Mouse (Mus musculus): Measurements from ENCODE around the gene Sass6. TPM values are rescaled to one million over a fixed set of nuclear protein-coding genes. Genes with fewer than 3 reads are reported as not detected.

Gene Sass6
- total RNA-seq (2023): 10 to 100 TPM; 21.8 to 23.9 TPM

DNA sequence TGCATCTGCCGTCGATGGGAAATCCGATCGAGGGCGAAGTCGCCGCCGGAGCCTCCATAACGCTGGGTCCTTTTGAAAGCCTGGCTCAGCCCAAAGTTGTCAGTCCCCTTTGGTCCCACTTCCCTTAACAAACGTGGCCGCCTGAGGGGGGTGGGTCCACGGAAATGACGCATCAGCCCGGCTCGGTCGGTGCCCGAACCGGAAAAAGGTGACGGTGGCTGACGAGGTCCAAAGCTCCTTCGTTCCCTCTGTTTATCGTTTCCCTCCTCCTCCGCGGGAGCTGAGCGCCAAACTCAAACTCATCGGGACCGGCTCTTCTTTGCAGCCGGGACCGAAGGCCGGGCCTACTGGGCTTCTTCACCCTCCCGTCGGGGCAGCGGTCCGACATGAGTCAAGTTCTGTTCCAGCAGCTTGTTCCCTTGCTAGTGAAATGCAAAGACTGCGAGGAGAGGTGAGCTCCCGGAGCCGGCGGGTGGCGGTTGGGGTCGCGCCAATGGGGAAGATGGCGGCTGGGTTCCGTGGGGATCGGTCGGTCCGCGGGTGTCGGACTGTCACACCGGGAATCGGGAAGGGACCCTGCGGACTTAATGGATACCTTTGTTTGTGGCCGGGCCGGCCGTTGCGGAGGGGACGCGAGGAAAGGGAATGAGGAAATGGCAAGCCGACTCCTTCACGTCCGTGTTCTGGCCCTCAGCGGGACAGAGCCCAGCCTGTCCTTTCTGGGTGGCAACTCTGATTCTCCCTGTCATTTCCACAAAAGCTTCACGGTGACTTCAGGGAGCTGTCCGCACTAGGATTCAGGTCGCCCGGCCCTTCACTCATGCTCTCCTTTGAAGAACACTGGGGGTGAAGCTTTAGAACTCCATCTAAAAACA is at the start of gene Sass6:
Sass6 (plus strand) TSS at position 255 of the 875 bp plus-strand sequence.

DNA sequence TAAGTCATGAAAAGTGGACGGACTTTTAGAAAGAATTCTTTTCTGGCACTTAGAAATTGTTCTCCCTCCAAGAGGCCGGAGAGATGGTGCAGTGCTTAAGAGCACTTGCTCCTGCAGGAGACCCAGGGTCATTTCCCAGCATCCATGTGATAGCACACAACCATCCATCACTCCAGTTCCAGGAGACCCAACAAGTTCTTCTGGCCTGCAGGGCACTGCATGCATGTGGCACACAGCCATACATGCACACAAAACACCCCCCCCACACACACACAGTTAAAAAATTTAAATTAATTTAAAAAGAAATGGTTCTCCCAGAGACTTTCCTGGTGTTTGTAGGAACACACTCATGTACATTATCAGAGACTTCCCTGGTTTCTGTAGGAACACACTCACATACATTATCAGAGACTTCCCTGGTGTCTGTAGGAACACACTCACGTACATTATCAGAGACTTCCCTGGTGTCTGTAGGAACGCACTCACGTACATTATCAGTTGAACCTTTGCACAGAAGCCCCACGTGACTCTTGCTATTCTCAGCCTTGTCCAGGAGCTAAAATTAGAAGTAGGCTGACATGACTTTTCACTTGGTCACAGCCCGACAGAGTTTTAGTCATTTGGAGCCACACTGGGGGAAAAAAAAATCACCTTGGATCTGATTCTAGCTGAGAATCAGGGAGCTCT is 32.2 kb upstream of the Sass6 start, which contains the start of gene Lrrc39:
Lrrc39 (plus strand) TSS at position 566 of the 687 bp plus-strand sequence.

GRCm38 (mm10) chr3:116614295-116614892 is 19.6 kb downstream of the Sass6 start, which contains the start of gene Trmt13:
Trmt13 (minus strand) TSS chr3:116614587.

DNA sequence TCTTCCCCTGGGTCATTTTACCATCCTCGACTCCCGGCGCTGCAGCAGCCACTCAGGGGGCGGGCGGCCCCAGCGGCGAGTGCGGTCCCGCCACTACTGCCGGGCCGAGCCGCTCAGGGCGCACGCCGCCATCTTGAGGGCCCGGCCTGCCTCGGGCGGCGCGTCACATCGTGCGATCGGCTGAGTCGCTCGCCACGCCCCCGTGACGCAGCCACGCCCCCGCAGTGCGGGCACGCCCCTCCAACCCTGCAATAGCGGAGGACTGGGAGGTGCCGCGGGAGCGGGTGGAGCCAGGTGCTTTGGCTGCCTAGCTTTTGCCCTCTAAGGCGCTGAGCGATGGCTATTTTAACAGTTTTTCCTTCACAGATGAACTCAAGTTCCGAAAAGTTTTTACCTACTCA is 67.7 kb downstream of the Sass6 start, which contains the start of gene Mfsd14a:
Mfsd14a (minus strand) TSS at position 215 of the 401 bp plus-strand sequence.

Other genes starting within 250 kb of the Sass6 start
- 10 to 100 TPM; 34.4 to 44.1 TPM for gene Cdc14a, start 170.9 kb upstream of the Sass6 start, total RNA-seq (2023)
- gene Rtca, start 86.8 kb upstream of the Sass6 start, total RNA-seq (2023): 10 to 100 TPM; 20.5 to 20.9 TPM
- gene Dbt, start 81.9 kb upstream of the Sass6 start, total RNA-seq (2023): 1 to 10 TPM; 6.7 to 6.8 TPM
- gene Lrrc39, start 32.0 kb upstream of the Sass6 start, total RNA-seq (2023): under 1 TPM; 0.28 to 0.35 TPM
- 10 to 100 TPM; 16.4 to 17.3 TPM for gene Trmt13, start 19.6 kb downstream of the Sass6 start, total RNA-seq (2023)
- gene Mfsd14a, start 67.7 kb downstream of the Sass6 start, total RNA-seq (2023): 10 to 100 TPM; 61.3 to 74.0 TPM
- not detected for gene Gm43191, start 86.3 kb downstream of the Sass6 start, total RNA-seq (2023)
- 10 to 100 TPM; 22.8 to 25.4 TPM for gene Slc35a3, start 117.8 kb downstream of the Sass6 start, total RNA-seq (2023)
- 10 to 100 TPM; 44.9 to 45.2 TPM for gene Agl, start 213.2 kb downstream of the Sass6 start, total RNA-seq (2023)